Mouse (Mus musculus) embryonic fibroblast, embryonic 13.5 days (primary cell): ENCODE measurements at regions not wholly inside any gene's neighbourhood (a gene's known extent, or its start where the extent isn't known, plus 50 kb on each side); places are given as distances from the start of the nearest gene placed in this dataset.

Experiments used
- CTCF ChIP-seq: IDR thresholded peaks from 2 replicates; pipeline ENCODE4 v1.5.1; 2011; ENCODE audit warnings: mild to moderate bottlenecking, control low read depth, low read length, moderate library complexity, borderline replicate concordance; ENCODE audit not compliant: insufficient read depth
- POLR2A ChIP-seq: IDR thresholded peaks from 2 replicates; pipeline ENCODE4 v1.6.1; 2011; ENCODE audit warnings: low read depth, mild to moderate bottlenecking, control low read depth, low read length, moderate library complexity

DNA sequence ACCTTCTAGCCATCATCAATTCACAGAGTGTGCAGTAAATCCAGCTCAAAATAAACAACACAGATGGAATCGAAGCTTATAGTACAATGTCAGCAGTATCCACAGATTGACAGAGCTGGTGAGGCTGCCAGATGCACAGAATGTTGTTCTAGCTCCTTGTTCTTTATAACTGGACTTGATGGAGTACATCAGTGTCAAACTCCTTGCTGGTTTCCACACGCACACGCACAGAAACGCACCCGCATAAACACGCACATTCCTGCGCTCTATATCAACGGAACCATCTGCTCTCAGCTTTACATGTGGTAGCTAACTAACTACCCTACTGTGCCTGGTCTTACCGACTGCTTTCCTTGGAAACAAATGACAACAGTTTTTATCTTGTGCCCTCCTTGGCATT lies 532.1 kb upstream of the Mef2c start:
- TF ChIP-seq POLR2A (no peak), CTCF (no peak)
